Mouse (Mus musculus) midbrain, embryonic 14.5 days (tissue): ENCODE data around the gene Slc38a10. TPM values are rescaled to one million over a fixed set of nuclear protein-coding genes. Genes with fewer than 3 reads are reported as not detected.

Source experiments
- ATAC-seq: fragments of 200-750 bp; cut with Nextera tagmentation; 2 replicates; pipeline ENCODE4 v1.8.0; 2017; ENCODE audit warnings: moderate number of reproducible peaks, moderate library complexity; ENCODE audit not compliant: low FRiP score, low TSS enrichment
- DNase-seq: peaks from one replicate; pipeline ENCODE4 v3.0.0-alpha.2; 2015
- H3K27ac ChIP-seq: fragments of 300-500 bp; sonication (generic); replicated peaks from 2 replicates; pipeline ENCODE4 v1.5.1; 2014; ENCODE audit warnings: mild to moderate bottlenecking, low read depth, low read length, moderate library complexity
- H3K27me3 ChIP-seq: fragments of 300-500 bp; sonication (generic); 2 replicates; pipeline ENCODE4 v1.6.1; 2014; ENCODE audit warnings: low read length, control low read depth, mixed read lengths; ENCODE audit not compliant: control insufficient read depth, insufficient read depth
- H3K36me3 ChIP-seq: fragments of 300-500 bp; sonication (generic); 2 replicates; pipeline ENCODE4 v1.6.1; 2014; ENCODE audit warnings: low read length, control low read depth; ENCODE audit not compliant: control insufficient read depth, insufficient read depth
- H3K4me1 ChIP-seq: fragments of 300-500 bp; sonication (generic); 2 replicates; pipeline ENCODE4 v1.6.1; 2014; ENCODE audit warnings: mild to moderate bottlenecking, antibody characterized with exemption, low read length, control low read depth; ENCODE audit not compliant: control insufficient read depth, insufficient read depth
- H3K4me2 ChIP-seq: fragments of 300-500 bp; sonication (generic); 2 replicates; pipeline ENCODE4 v1.6.1; 2014; ENCODE audit warnings: mild to moderate bottlenecking, low read length, moderate library complexity
- H3K4me3 ChIP-seq: fragments of 300-500 bp; sonication (generic); replicated peaks from 2 replicates; pipeline ENCODE4 v1.5.1; 2014; ENCODE audit warnings: low read depth, low read length
- H3K9ac ChIP-seq: fragments of 300-500 bp; sonication (generic); replicated peaks from 2 replicates; pipeline ENCODE4 v1.6.1; 2014; ENCODE audit warnings: mild to moderate bottlenecking, low read length, moderate library complexity
- H3K9me3 ChIP-seq: fragments of 300-500 bp; sonication (generic); 2 replicates; pipeline ENCODE4 v1.6.1; 2016; ENCODE audit warnings: low read length, control low read depth, mixed read lengths; ENCODE audit not compliant: control insufficient read depth
- WGBS: fragments of 180-500 bp; shearing (Covaris S2); extraction: QIAGEN DNeasy Blood & Tissue Kit; methylation state at CpG from one replicate; pipeline ENCODE4 v1.1.7; 2014; 5-methylcytosine and 5-hydroxymethylcytosine counted together
- polyA plus RNA-seq: library from polyadenylated mRNA; unstranded; fragments of >200 nt; fragmentation: Nextera tagmentation; extraction: Ambion mirVana; gene quantifications from 2 replicates; pipeline ENCODE4 v1.2.1, GENCODE M21; 2014

The Slc38a10 gene
- polyA plus RNA-seq, 1 experiment from 2014 or later, result 88.3 TPM

- Histone ChIP-seq H3K9me3 (no peaks in the 10 kb centered on the region), H3K36me3 (peaks cover 99% of the 10 kb centered on the region), H3K4me3 (no peak overlapping the region), H3K9ac (no peak overlapping the region), H3K4me1 (no peaks in the 10 kb centered on the region), H3K27ac (no peak overlapping the region), H3K27me3 (no peaks in the 10 kb centered on the region), H3K4me2 (no peak overlapping the region)
- ATAC-seq (no peak), DNase-seq (no peak)
- 59% methylated on average over 11 of the region's 11 CpGs for WGBS
Measured at GRCm38 (mm10) chr11:120069261-120069660, 81.9 kb downstream of the Slc38a10 start.

GRCm38 (mm10) chr11:120067834-120068233 is 83.3 kb downstream of the Slc38a10 start:
- 51% methylated on average over 17 of the region's 17 CpGs for WGBS
- H3K27ac ChIP-seq, result no peak overlapping the region

GRCm38 (mm10) chr11:120065291-120065690 is 85.9 kb downstream of the Slc38a10 start:
- WGBS, result 30% methylated on average over 10 of the region's 10 CpGs
- Histone ChIP-seq H3K4me3 (no peak overlapping the region), H3K36me3 (peaks cover 70% of the 10 kb centered on the region), H3K27me3 (no peaks in the 10 kb centered on the region), H3K4me2 (no peak overlapping the region), H3K9ac (no peak overlapping the region), H3K27ac (no peak overlapping the region), H3K4me1 (no peaks in the 10 kb centered on the region), H3K9me3 (no peaks in the 10 kb centered on the region)
- peak; percentile 73 for DNase-seq
- no peak for ATAC-seq

More at GRCm38 (mm10) chr11:120067834-120068233, 83.3 kb downstream of the Slc38a10 start:
- ATAC-seq (no peak), DNase-seq (peak; percentile 39)
- H3K9ac ChIP-seq, result no peak overlapping the region
- H3K4me3 ChIP-seq, result no peak overlapping the region
- H3K36me3 ChIP-seq, result peaks cover 96% of the 10 kb centered on the region
- H3K4me1 ChIP-seq, result no peaks in the 10 kb centered on the region
- no peaks in the 10 kb centered on the region for H3K9me3 ChIP-seq
- no peaks in the 10 kb centered on the region for H3K27me3 ChIP-seq
- no peak overlapping the region for H3K4me2 ChIP-seq

DNA sequence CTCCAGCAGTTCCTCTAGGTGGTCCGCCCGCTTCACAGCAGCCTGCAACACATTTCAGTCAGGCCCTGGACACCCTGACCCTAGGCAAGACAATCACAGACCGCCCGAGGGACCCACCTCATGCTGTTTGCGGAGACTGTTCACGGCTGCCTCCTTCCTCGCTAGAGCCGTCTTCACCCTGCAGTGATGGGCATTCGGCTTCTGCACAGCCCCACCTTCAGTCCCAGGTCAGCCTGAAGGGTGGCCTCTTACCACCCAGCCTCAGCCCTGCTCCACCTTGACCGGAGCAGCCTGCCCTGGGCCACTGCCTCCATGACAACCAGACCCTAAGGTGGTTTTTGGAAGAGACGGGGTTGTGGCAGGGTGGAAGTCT is 86.5 kb downstream of the Slc38a10 start:
- Histone ChIP-seq H3K27me3 (no peaks in the 10 kb centered on the region), H3K9ac (no peak overlapping the region), H3K4me3 (no peak overlapping the region), H3K9me3 (no peaks in the 10 kb centered on the region), H3K4me1 (no peaks in the 10 kb centered on the region), H3K27ac (no peak overlapping the region), H3K36me3 (peaks cover 64% of the 10 kb centered on the region), H3K4me2 (no peak overlapping the region)
- ATAC-seq, result no peak
- 87% methylated on average over 11 of the region's 11 CpGs for WGBS
- no peak for DNase-seq

DNA sequence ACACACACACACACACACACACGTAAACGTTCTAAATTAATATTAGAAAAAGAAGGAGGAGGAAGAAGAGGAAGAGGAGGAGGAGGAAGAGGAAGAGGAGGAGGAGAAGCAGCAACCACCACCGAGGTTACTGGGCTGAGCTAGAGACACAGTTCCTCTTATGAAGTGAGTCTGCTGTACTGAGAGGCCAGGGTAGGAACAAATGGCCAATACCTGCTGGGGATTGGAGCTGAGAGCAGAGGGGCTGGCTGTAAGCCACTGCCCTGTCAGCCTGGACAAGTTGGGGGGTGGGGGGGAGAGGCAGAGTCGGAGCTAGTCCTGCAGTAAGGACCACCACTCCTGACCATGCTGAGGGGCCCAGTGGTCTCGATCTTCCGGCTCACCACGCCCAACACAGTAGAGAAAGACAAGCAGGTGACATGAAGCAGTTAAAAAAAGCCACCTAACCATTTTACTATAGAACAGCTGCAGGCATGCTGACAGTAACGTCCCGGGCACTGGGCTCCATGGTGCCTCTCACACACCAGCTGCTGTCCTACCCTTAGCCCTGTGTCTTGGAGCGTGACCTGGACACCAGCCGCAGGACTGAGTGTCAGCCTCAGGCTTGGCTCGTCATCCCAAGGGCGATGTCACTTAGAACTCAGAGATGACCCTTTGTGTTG is 87.0 kb downstream of the Slc38a10 start:
- no peak overlapping the region for H3K4me2 ChIP-seq
- ATAC-seq, result no peak
- WGBS, result 89% methylated on average over 13 of the region's 13 CpGs
- peaks cover 59% of the 10 kb centered on the region for H3K36me3 ChIP-seq
- H3K9ac ChIP-seq, result no peak overlapping the region
- no peaks in the 10 kb centered on the region for H3K27me3 ChIP-seq
- H3K4me3 ChIP-seq, result no peak overlapping the region
- no peak overlapping the region for H3K27ac ChIP-seq
- no peaks in the 10 kb centered on the region for H3K4me1 ChIP-seq
- no peak for DNase-seq
- H3K9me3 ChIP-seq, result no peaks in the 10 kb centered on the region

GRCm38 (mm10) chr11:120063326-120063725 is 87.8 kb downstream of the Slc38a10 start:
- Histone ChIP-seq H3K36me3 (peaks cover 51% of the 10 kb centered on the region), H3K4me2 (no peak overlapping the region), H3K27ac (no peak overlapping the region), H3K27me3 (no peaks in the 10 kb centered on the region), H3K9ac (no peak overlapping the region), H3K4me3 (no peak overlapping the region), H3K9me3 (no peaks in the 10 kb centered on the region), H3K4me1 (no peaks in the 10 kb centered on the region)
- 90% methylated on average over 5 of the region's 5 CpGs for WGBS
- ATAC-seq (no peak), DNase-seq (no peak)

- DNase-seq (no peak), ATAC-seq (no peak)
- Histone ChIP-seq H3K27me3 (no peaks in the 10 kb centered on the region), H3K4me3 (no peak overlapping the region), H3K9me3 (no peaks in the 10 kb centered on the region), H3K9ac (no peak overlapping the region), H3K27ac (no peak overlapping the region), H3K4me1 (no peaks in the 10 kb centered on the region), H3K36me3 (peaks cover 24% of the 10 kb centered on the region), H3K4me2 (no peak overlapping the region)
- 82% methylated on average over 8 of the region's 8 CpGs for WGBS
Measured at GRCm38 (mm10) chr11:120060634-120061033, 90.5 kb downstream of the Slc38a10 start.

- Histone ChIP-seq H3K27me3 (no peaks in the 10 kb centered on the region), H3K4me1 (peaks cover 5% of the 10 kb centered on the region; the same call in 1 of the 2 replicates), H3K4me3 (no peak overlapping the region), H3K9ac (no peak overlapping the region), H3K9me3 (no peaks in the 10 kb centered on the region), H3K27ac (no peak overlapping the region), H3K36me3 (no peaks in the 10 kb centered on the region), H3K4me2 (no peak overlapping the region)
- 84% methylated on average over 12 of the region's 12 CpGs for WGBS
- ATAC-seq (no peak), DNase-seq (no peak)
Measured at GRCm38 (mm10) chr11:120055953-120056732, 95.0 kb downstream of the Slc38a10 start.
